Mouse (Mus musculus) T-helper 2 cell (primary cell): ENCODE data around the gene Nkd2.

Experiments
- in situ Hi-C: fragments of 300-600 bp; cut with MboI, MseI; formaldehyde crosslinking; loops from one replicate; pipeline ENCODE4 v1.15.1; 2025; ENCODE audit warnings: high pct_unique_total_duplicates

Gene Nkd2

DNA sequence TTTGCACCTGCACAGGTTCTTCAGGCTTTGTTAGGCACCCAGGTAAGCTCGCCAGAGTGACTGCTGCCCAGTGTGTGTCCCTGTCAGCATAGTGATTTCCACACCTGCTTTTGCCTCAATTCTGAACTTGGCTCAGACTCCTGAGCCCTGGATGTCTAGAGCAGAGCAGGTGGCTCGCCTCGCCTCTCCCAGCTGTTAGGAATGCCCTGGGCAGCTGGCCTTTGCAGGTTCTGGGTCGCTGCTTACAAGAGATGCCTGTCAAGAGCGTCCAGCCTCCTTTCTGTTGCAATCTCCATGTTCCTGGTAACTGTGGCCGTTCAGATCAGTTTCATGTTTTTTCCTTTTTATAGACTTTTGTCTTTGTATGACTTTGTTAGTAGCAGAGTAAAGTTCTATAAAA is 31.1 kb downstream of the Nkd2 start:
- in situ Hi-C loops: no loop called here

DNA sequence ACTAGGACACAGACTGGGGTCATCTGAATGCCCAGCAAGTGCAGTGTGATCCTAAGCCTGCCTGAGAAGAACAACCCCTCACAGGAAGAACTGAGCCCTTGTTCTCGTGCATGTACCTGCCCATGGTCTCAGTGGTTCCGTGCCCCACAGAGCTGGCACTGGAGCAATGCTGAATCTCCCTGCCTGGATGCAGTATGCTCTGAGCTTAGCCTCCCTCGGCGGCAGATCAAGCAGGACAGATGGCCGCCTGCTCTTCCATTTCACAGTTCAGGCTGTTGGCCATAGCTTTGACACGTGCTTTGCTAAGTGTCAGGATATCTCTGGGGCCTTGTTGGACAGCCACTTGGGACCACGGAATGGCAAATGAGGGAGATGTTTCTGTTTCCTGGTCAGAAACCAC is 33.2 kb downstream of the Nkd2 start:
- in situ Hi-C loops: no loop called here

GRCm38 (mm10) chr13:73812936-73813335 is 34.5 kb downstream of the Nkd2 start:
- in situ Hi-C loops: no loop called here

DNA sequence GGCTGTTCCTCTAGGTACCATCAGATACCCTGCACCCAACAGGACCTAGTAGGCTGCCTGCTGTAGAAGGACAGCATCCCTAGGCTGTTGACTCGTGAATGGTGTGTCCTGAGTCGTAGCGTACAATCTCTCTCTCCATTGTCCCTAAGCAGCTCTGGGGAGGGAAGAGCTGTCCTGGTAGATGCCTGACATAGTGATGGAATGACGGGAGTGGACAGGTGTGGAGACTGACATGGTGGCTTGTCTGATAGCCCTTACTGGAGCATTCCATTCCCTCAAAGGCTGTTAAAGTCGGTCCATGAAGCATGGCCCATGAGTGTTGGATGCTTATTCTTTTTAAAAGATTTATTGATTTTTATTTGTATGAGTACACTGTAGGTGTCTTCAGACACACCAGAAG is 42.5 kb downstream of the Nkd2 start:
- in situ Hi-C loops: no loop called here

- in situ Hi-C loops: no loop called here
These were observed 43.8 kb downstream of the Nkd2 start for GRCm38 (mm10) chr13:73803450-73804178.

GRCm38 (mm10) chr13:73799110-73799509 is 48.3 kb downstream of the Nkd2 start:
- in situ Hi-C loops: no loop called here

DNA sequence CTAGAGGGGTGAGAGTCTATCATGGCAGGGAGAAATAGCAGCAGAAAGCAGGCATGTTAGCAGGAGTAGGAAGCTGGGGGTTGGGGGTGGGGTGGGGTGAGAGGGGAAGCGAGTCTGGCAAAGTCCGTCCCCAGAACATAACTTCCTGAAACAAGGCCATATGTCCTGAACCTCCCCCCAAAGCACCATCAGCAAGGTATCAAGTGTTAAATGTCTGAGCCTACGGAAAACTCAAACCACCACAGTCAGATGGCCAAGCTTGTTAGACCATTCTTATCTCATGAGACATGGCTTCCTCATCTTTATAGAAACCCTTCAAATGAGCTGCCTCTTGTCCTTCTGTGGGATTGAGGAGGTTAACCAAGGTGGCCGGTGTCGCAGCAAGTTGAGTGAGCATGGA is 54.3 kb downstream of the Nkd2 start:
- in situ Hi-C loops: no loop called here

DNA sequence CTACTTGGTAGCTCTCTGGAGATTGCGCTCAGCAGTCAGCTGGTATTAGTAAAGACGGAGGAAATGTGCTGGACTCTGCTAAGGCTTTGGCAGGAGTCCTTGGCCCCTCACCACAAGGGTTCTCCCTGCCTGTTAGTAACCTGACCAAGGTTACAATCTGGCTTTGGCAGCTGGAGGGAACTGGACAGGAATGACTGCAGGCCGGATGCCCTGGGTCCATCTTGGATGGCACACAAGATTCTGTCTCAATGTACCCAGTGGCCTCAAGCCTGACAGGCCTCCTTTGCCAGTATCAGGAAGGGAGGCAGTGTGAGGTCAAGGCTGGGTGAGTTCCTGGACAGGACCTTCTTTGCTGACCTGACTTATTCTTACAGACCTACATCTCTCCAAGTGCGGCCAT is 55.3 kb downstream of the Nkd2 start:
- in situ Hi-C loops: no loop called here

- in situ Hi-C loops: no loop called here
These were observed 64.9 kb downstream of the Nkd2 start for GRCm38 (mm10) chr13:73782486-73782885.

DNA sequence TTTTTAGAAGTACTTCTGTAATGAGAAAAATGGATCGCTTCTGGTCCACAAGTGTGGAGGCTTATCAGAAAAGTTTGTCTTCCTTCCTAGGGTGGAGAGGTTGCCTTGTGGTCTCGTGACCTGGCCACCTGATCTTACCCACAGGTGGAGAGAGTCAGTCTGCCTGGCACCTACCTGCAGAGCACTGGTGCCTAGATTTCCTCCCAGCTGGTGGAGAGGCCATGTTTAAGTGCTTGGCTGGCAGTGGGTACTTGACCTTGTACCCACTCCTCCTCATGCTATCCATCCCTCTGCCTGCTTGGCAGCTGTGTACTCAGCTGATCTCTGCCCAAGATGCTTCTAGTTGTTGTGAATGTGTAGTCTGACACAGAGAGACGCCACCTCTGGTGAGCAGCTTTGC is 69.9 kb downstream of the Nkd2 start:
- in situ Hi-C loops: no loop called here

DNA sequence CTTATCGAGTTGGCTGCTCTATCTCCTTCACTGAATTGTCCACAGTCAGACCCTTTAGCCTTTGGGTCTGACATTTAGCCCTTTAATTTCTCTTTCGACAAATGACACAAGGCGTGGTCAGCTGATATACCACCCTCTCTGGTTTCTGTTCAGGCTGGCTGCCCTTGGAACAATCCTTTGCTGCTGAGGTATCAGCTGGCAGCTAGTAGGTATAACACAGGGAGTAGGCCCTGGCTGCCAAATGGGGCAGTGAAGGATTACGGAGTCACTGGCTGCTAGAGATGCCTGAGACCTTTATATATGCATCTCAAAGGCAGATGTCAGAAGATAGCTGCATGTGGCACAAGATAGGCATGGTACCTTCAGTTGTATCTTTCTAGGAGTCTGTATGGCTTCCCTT is 71.6 kb downstream of the Nkd2 start:
- in situ Hi-C loops: no loop called here

GRCm38 (mm10) chr13:73773519-73774205 is 73.8 kb downstream of the Nkd2 start:
- in situ Hi-C loops: loop anchor here (5.0 kb wide), 1 partner anchor 46 kb away; no protein-coding TSS in a partner anchor

DNA sequence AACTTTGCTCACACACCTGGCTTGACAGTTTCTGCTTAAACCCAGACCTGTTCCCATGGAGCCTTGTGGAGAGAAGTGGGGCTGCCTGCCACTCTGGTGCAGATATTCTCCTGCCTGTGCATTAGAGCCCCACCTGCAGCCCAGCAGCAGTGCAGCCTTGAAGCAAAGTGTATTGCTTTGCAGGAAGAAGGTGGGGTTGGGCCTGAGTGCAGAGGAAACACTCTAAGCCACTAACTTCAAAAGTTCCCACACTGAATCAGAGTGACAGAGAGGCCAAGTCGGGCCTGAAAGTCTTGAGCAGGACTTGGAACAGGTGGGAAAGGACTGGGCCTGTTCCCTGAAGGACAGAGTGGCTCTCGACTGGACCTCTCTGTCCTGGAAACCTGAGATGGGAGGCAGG is 74.8 kb downstream of the Nkd2 start:
- in situ Hi-C loops: loop anchor here (5.0 kb wide), 1 partner anchor 45 kb away; no protein-coding TSS in a partner anchor

DNA sequence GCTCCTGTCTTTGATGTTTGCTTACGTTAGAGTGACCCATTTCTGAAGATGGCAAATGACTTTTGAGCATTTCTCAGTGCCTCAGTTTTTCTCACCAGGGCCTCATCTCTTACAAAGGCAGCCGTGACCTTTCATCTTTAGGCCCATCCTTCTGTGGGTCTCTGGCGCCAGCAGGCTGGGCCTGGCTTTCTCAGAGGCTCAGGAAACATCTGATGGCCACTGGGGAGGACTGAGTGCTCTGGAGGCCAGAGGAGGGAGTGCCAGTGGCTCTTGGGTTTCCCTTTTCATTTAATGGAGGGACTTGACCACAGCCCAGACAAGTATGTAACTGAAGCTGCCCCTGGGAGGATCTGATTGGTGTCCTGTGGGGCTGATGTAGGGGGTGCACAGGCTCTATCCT is 76.3 kb downstream of the Nkd2 start:
- in situ Hi-C loops: loop anchor here (5.0 kb wide), 1 partner anchor 44 kb away; no protein-coding TSS in a partner anchor

DNA sequence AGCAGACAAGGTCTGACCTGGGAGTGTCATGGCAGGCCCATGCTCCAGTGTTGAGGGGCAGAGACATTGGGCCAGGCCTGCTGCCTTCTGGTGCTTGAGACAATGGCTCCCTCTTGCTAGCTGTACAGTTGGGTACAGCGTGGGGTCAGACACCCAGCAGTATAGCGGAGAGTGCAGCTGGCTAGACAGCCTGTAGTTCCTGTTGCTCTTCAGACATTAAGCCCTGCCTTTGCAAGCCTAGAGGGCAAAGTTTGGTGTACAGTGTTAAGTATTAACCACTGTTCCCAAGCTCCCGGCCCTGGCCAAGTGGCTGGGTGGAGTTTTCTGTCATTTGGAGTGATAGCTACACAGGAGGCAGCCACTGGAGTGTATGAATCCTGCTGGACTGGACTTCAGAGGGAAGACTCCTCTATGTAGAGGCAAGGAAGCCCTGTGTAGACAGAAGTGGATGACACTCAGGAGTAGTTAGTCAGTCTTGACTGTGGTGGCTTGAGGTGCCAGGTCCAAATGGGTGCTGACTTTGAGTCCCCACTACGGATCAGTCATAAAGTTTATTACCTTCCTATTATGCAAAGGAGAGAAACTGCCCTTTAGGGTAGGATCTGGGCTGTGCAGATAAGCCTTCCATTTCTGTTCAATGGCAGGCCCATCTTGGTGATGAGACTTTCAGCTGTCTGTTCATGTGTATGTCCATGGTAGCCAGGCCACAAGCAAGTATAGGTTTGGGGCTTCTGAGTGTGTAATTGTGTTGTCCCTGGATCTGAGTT is 77.3 kb downstream of the Nkd2 start:
- in situ Hi-C loops: loop anchor here (5.0 kb wide), 1 partner anchor 43 kb away; no protein-coding TSS in a partner anchor
